Mouse (Mus musculus) bone marrow macrophage, adult 2 months (primary cell): ENCODE measurements around the gene Pzp.

ENCODE experiments used
- CTCF ChIP-seq: IDR thresholded peaks from 2 replicates; pipeline ENCODE4 v1.5.1; 2012; ENCODE audit warnings: low read depth, mild to moderate bottlenecking, low read length, moderate library complexity
- POLR2A ChIP-seq: IDR thresholded peaks from 2 replicates; pipeline ENCODE4 v1.6.1; 2012; ENCODE audit warnings: mild to moderate bottlenecking, low read depth, low read length, borderline replicate concordance

- TF ChIP-seq POLR2A (no peak), CTCF (no peak)
These were observed 31.2 kb downstream of the Pzp start for GRCm38 (mm10) chr6:128495346-128495745.
